Mouse (Mus musculus) hindbrain, postnatal 0 days (tissue): Measurements from ENCODE around the gene Polr3gl. TPM values are rescaled to one million over a fixed set of nuclear protein-coding genes. Genes with fewer than 3 reads are reported as not detected.

Experiments
- ATAC-seq: fragments of 200-750 bp; cut with Nextera tagmentation; 2 replicates; pipeline ENCODE4 v1.8.0; 2017; ENCODE audit warnings: mild to moderate bottlenecking, moderate TSS enrichment, moderate library complexity
- DNase-seq: peaks from one replicate; pipeline ENCODE4 v3.0.0-alpha.2; 2015; ENCODE audit warnings: low spot score
- H3K27ac ChIP-seq: fragments of 300-500 bp; sonication (generic); 2 replicates; pipeline ENCODE4 v1.5.1; 2014; ENCODE audit warnings: mild to moderate bottlenecking
- H3K27me3 ChIP-seq: fragments of 300-500 bp; sonication (generic); 2 replicates; pipeline ENCODE4 v1.6.1; 2014; ENCODE audit warnings: low read length, mixed read lengths; ENCODE audit not compliant: insufficient read depth
- H3K36me3 ChIP-seq: fragments of 300-500 bp; sonication (generic); 2 replicates; pipeline ENCODE4 v1.6.1; 2014; ENCODE audit warnings: low read length, mixed read lengths; ENCODE audit not compliant: insufficient read depth
- H3K4me1 ChIP-seq: fragments of 300-500 bp; sonication (generic); 2 replicates; pipeline ENCODE4 v1.6.1; 2014; ENCODE audit warnings: antibody characterized with exemption, low read length, mixed read lengths; ENCODE audit not compliant: insufficient read depth
- H3K4me2 ChIP-seq: fragments of 300-500 bp; sonication (generic); 2 replicates; pipeline ENCODE4 v1.6.1; 2014; ENCODE audit warnings: low read depth, mild to moderate bottlenecking, low read length, moderate library complexity, mixed read lengths
- H3K4me3 ChIP-seq: fragments of 300-500 bp; sonication (generic); 2 replicates; pipeline ENCODE4 v1.5.1; 2014; ENCODE audit warnings: low read length
- H3K9ac ChIP-seq: fragments of 300-500 bp; sonication (generic); replicated peaks from 2 replicates; pipeline ENCODE4 v1.6.1; 2014; ENCODE audit warnings: mild to moderate bottlenecking, low read length, moderate library complexity, mixed read lengths
- H3K9me3 ChIP-seq: fragments of 300-500 bp; sonication (generic); 2 replicates; pipeline ENCODE4 v1.6.1; 2016; ENCODE audit warnings: low read length, mixed read lengths
- CTCF ChIP-seq: IDR thresholded peaks from 2 replicates; pipeline ENCODE4 v1.5.1; 2016; ENCODE audit warnings: antibody characterized with exemption, control low read depth, low read depth
- WGBS: fragments of 180-500 bp; shearing (Covaris S2); extraction: QIAGEN DNeasy Blood & Tissue Kit; methylation state at CpG from one replicate; pipeline ENCODE4 v1.1.7; 2014; 5-methylcytosine and 5-hydroxymethylcytosine counted together
- polyA plus RNA-seq: library from polyadenylated mRNA; unstranded; fragments of >200 nt; fragmentation: Nextera tagmentation; extraction: Ambion mirVana; gene quantifications from 2 replicates; pipeline ENCODE4 v1.2.1, GENCODE M21; 2015
- total RNA-seq: library from RNA; depleted of rRNA; stranded (reverse); fragments of >200 nt; gene quantifications from 2 replicates; pipeline ENCODE4 v1.2.3, GENCODE M21; 2014

Polr3gl gene
- total and polyA plus RNA-seq, 2 experiments from 2014 or later, result 11.2 to 32.9 TPM

- Histone ChIP-seq H3K27me3 (no peaks in the 10 kb centered on the region), H3K4me3 (peak overlapping the region; percentile 73), H3K36me3 (peaks cover 15% of the 10 kb centered on the region), H3K4me1 (peaks cover 21% of the 10 kb centered on the region), H3K9me3 (no peaks in the 10 kb centered on the region), H3K4me2 (peak overlapping the region; percentile 85), H3K9ac (peak overlapping the region; percentile 90), H3K27ac (peak overlapping the region; percentile 87)
- DNase-seq (peak; percentile 29), ATAC-seq (no peak)
- TF ChIP-seq CTCF, result no peak
- WGBS, result under 1% methylated on average over 17 of the region's 17 CpGs
These were observed 35.8 kb downstream of the Polr3gl start for GRCm38 (mm10) chr3:96558159-96558558.

GRCm38 (mm10) chr3:96557694-96558093 is 36.3 kb downstream of the Polr3gl start, which contains the start of gene Txnip:
Gene Txnip, plus strand, starts transcription at chr3:96557957.
- Histone ChIP-seq H3K27ac (peak within 1 kb of the TSS; percentile 93), H3K4me1 (peaks cover 21% of the 10 kb centered on the region), H3K4me2 (peak within 1 kb of the TSS; percentile 85), H3K4me3 (peak within 1 kb of the TSS; percentile 73), H3K36me3 (peaks cover 15% of the 10 kb centered on the region), H3K9me3 (no peaks in the 10 kb centered on the region), H3K27me3 (no peaks in the 10 kb centered on the region), H3K9ac (peak within 1 kb of the TSS; percentile 90)
- ATAC-seq, result peak; percentile 98
- WGBS, result under 1% methylated on average over 26 of the region's 26 CpGs
- peak; percentile 79 for TF ChIP-seq CTCF
- peak; percentile 100 for DNase-seq

DNA sequence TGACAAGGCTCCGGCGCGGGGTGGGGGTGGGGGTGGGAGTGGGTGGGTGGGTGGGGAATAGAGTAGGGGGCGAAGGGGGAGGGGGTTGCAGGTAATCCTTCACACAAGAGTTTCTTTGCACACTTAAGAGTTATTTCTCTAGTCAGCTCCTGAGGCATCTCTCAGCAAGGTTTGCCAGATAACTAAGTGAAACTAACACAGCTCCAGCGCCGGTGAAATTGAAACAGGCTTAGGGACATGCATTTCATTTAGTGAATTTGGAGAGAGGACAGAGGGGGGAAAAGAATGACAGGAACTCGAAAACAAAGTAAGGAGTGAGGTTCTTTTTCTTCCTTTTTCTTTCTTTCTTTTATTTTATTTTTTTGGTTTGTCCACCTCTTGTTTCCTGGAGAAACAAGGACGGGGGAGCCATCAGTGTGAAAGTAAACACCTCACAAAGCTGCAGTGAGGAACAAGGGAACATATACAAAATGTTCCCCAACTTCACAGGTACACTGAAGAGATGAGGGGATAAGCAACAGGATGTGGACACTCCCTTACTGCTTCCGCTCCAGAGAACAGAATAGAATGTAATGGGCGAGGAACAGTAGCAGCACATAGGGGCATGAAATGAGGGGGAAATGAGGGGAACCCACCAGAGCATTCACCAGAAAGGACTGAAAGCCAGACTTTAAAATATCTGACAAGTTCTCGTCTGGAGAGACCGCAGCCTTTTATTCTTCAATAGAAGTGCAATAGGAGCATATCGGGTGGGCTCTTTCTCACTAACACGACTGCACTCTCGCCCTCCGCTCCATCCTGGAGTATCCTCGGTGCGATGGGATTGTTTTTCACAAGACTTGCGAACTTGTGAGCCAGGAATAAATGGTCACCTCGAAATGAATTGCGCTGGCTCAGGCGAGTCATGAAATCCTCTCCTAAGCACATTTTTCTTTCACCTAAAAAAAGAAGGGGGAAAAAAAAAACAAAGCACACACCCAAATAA is 37.0 kb downstream of the Polr3gl start:
- peak overlapping the region; percentile 93 for H3K27ac ChIP-seq
- peak overlapping the region; percentile 73 for H3K4me3 ChIP-seq
- peak; percentile 16 for DNase-seq
- ATAC-seq, result 0 out of 2 replicates have a peak, but pooled peaks have one; percentile 0
- no peaks in the 10 kb centered on the region for H3K9me3 ChIP-seq
- no peak for TF ChIP-seq CTCF
- H3K4me1 ChIP-seq, result peaks cover 21% of the 10 kb centered on the region
- peaks cover 15% of the 10 kb centered on the region for H3K36me3 ChIP-seq
- H3K9ac ChIP-seq, result peak overlapping the region; percentile 70
- 9% methylated on average over 22 of the region's 22 CpGs for WGBS
- no peaks in the 10 kb centered on the region for H3K27me3 ChIP-seq
- peak overlapping the region; percentile 85 for H3K4me2 ChIP-seq

DNA sequence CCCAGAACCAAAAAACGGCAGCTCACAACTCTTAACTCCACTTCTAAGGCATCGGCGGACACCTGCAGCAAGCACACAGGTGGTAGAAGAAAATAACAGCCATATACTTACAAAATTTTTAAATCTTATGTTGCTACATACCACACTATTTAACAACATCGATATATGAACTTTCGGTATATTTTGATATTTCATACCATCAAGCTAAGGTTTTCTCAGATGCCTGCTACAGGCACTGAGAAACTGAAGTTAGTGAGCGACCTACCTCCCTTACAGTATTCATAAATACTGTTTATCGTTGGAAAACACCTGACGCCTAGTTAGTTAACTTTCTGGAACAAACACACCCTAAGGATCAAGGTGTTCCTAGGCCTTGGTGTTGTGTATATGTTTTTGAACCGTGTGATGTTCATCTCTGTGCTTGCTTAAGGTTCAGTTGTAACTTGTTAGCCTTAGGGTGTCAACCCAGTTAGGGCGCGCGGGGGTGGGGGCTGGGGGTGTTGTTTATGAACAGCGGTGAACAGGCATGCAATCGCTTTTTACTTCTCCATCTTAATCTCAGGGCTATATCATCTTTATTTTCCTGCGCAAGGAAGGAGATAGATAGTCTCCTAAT is 37.9 kb downstream of the Polr3gl start:
- H3K27me3 ChIP-seq, result no peaks in the 10 kb centered on the region
- H3K9me3 ChIP-seq, result no peaks in the 10 kb centered on the region
- H3K4me2 ChIP-seq, result peak overlapping the region; percentile 85
- H3K4me3 ChIP-seq, result no peak overlapping the region
- WGBS, result 85% methylated on average over 15 of the region's 15 CpGs
- ATAC-seq, result no peak
- peak overlapping the region; percentile 74 for H3K27ac ChIP-seq
- H3K36me3 ChIP-seq, result peaks cover 11% of the 10 kb centered on the region; the same call in 1 of the 2 replicates
- no peak overlapping the region for H3K9ac ChIP-seq
- DNase-seq, result no peak
- peaks cover 21% of the 10 kb centered on the region for H3K4me1 ChIP-seq
- no peak for TF ChIP-seq CTCF

- ATAC-seq, result peak; percentile 55
- TF ChIP-seq CTCF, result no peak
These were observed 38.9 kb downstream of the Polr3gl start for GRCm38 (mm10) chr3:96555041-96555596.

GRCm38 (mm10) chr3:96554251-96554650 is 39.7 kb downstream of the Polr3gl start:
- Histone ChIP-seq H3K4me3 (no peak overlapping the region), H3K27me3 (no peaks in the 10 kb centered on the region), H3K27ac (peak overlapping the region; percentile 74; the same call in 1 of the 2 replicates), H3K4me1 (peaks cover 14% of the 10 kb centered on the region), H3K4me2 (no peak overlapping the region), H3K9me3 (no peaks in the 10 kb centered on the region), H3K36me3 (no peaks in the 10 kb centered on the region), H3K9ac (no peak overlapping the region)
- ATAC-seq, result no peak
- WGBS, result 76% methylated on average over 6 of the region's 6 CpGs
- no peak for TF ChIP-seq CTCF
- DNase-seq, result no peak

More at GRCm38 (mm10) chr3:96555041-96555596, 38.9 kb downstream of the Polr3gl start:
- no peak overlapping the region for H3K9ac ChIP-seq
- H3K4me1 ChIP-seq, result peaks cover 19% of the 10 kb centered on the region
- WGBS, result 20% methylated on average over 12 of the region's 12 CpGs
- H3K27ac ChIP-seq, result peak overlapping the region; percentile 74
- H3K4me3 ChIP-seq, result no peak overlapping the region
- H3K9me3 ChIP-seq, result no peaks in the 10 kb centered on the region
- peak; percentile 85 for DNase-seq
- H3K36me3 ChIP-seq, result 0 out of 2 replicates have a peak, but pooled peaks cover 2% of the 10 kb centered on the region
- no peak overlapping the region for H3K4me2 ChIP-seq
- H3K27me3 ChIP-seq, result no peaks in the 10 kb centered on the region
